Mouse (Mus musculus): ENCODE measurements around the gene Gm49510.

Gm49510 gene

DNA sequence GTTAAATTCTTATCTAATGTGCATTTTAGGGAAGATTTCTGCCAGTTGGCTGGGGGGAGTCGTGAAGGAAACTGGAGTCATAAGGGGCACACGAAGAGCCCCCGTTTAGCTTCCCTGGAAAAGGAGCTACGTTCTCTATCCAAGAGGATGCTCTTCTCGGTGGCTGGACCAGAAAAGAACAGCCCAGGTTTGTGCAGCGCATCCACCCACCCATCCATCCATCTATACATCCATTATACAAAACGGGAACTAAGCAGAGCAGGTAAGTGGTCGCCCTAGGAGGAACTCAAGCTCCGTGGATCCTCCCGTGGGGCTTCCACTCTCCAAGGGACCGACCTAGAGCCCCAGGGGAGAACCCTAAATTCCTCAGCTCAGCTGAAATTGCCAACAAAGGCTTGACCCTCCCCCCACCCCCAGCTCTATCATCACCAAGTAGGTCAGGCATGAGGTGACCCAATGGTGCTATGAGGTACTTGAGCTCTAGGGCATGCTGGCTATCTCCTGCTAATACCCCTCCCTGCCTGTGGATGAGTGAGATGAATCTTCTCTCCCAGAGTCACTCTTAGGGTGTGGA, 48.8 kb downstream of the Gm49510 start:
- peak; percentile 50 for DNase-seq

DNA sequence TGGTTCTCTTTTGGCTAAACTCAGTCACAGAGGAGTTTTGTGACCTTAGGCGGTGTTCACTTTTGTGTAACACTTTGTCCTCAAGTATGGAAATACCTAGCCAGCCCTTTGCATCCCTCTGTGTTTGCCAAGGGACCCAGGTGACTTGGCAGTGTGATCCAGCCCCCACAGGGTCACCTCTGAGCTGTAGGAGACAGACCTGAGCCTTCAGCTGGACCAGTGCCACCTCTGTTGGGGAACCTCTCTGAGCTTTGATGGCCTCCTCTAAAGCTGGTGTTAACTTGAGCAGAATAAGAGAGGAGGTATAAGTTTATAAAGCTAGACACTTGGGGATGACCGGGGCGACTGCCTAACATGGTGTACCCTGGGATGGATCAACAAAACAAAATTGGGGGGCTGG, 49.4 kb downstream of the Gm49510 start:
- no peak for DNase-seq

DNA sequence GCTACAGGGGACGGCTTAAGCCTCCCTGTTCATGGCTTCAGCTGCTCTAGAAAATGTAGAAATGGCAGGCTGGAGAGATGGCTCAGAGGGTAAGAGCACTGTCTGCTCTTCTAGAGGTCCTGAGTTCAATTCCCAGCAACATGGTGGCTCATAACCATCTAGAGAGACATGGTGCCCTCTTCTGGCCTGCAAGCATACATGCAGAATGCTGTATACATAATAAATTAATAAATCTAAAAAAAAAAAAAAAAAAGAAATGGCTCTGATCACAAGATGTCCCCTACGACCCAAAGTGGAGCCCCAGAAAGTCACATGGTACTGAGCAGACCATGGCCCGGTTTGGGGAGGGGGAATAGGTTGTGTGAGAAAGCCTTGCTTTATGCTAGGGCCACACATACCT, 56.2 kb downstream of the Gm49510 start:
- DNase-seq: no peak

DNA sequence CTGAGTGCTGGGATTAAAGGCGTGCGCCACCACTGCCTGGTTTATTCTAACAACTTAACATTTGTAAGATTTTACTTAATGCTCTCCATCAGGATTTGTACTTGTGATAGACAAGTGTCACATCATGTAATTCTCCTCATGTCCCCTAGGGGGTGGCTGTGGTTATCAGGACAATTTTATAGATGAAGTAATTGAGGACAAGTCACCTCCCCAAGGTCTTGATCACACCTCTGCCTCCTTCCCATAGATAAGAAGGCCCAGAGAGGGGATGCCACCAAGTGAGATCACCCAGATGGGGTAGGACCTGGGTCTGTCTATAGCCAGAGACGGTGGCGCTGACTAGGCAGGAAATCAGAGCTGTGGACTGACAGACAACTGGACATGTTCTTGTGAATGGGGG, 56.9 kb downstream of the Gm49510 start:
- peak; percentile 59 for DNase-seq

DNA sequence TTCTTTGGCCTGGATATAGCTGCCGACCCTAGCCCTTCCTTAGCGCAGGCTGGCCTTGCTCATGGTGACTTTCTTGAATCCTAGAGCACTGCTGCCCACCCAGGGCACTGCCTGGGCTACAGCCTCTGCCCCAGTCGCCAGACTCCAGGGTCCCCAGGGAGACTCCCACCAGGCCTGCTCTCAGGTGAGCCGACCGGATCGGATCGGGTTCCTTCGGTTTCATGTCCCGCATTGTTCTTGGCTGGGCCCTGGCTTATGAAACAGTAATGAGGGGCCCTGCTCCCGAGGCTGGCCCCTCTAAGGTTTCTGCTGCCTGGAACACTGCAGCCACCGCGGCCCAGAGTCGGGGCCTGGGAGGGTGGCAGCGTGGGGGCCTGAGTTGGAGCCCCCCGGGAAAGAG, 57.6 kb downstream of the Gm49510 start:
- no peak for DNase-seq

DNA sequence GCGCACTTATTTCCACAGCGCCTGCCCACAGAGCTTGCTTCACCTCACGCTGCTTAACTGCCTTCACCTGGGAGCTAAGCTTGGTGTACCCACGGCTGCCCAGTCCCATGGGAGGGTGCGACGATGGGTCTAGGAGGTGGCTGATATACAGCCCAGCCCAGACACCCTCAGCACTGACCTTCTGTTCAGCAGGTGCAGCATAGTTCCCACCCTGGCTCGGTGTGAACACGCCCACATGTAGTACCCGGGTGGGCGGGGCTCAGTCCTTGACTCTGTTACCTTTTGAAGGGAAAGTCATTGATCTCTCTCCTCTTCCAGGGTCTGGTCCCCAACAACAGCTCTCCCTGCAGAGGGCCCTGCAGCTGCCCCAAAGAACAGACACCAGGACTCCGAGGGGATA, 60.1 kb downstream of the Gm49510 start:
- DNase-seq: no peak

DNA sequence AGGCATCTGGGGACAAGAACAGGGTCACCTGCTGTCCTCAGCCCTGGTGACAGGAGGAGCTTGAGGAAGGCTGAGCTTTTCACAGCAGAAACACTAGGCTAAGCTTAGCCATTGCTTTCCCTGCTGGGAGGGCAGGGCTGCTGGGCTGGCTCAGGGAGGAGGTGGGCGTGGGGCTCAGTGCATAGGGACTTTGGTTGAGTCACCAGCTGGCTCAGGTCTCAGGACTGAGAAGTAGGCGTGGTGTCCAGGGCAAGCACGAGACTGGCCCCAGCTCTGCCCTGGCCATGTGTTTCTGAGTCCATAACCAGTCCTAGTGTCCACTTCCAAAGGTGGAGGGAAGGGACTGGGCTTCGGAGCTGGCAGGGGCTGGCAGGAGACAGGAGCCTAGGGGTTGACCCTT, 60.6 kb downstream of the Gm49510 start:
- DNase-seq: no peak

DNA sequence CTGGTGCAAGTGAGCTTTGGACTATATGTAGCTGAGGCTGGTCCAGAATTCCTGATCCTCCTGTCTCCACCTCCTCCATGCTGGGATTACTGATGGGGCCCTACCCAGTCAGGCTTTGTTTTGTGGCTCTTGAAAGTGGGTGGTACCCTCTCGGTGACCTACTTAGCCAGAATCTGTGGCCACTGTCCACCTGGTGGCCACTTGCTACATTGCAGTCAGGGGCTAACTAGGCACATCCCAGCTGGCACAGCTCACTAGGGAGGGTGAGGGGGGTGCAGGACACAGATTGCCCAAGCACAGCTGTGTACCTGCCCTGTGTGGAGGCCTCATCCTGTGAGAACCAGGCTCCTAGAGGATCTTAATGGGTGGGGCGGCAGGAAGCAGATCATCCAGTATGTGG, 63.4 kb downstream of the Gm49510 start:
- peak; percentile 97 for DNase-seq

All from retina, postnatal 1 day (tissue).